Mouse (Mus musculus) midbrain, embryonic 10.5 days (tissue): ENCODE data around the gene Myo18b. TPM values are rescaled to one million over a fixed set of nuclear protein-coding genes. Genes with fewer than 3 reads are reported as not detected.

Experiments
- DNase-seq: peaks from one replicate; pipeline ENCODE4 v3.0.0-alpha.2; 2017; ENCODE audit warnings: low spot score
- H3K27ac ChIP-seq: fragments of 300-500 bp; sonication (generic); replicated peaks from 2 replicates; pipeline ENCODE4 v1.5.1; 2016; ENCODE audit warnings: mild to moderate bottlenecking
- H3K27me3 ChIP-seq: fragments of 300-500 bp; sonication (generic); 2 replicates; pipeline ENCODE4 v1.6.1; 2016; ENCODE audit warnings: low read depth, mild to moderate bottlenecking; ENCODE audit not compliant: poor library complexity, severe bottlenecking
- H3K36me3 ChIP-seq: fragments of 300-500 bp; sonication (generic); 2 replicates; pipeline ENCODE4 v1.6.1; 2016; ENCODE audit warnings: mild to moderate bottlenecking, moderate library complexity
- H3K4me1 ChIP-seq: fragments of 300-500 bp; sonication (generic); 2 replicates; pipeline ENCODE4 v1.6.1; 2016
- H3K4me3 ChIP-seq: fragments of 300-500 bp; sonication (generic); 2 replicates; pipeline ENCODE4 v1.5.1; 2016; ENCODE audit warnings: mild to moderate bottlenecking, moderate library complexity
- H3K9me3 ChIP-seq: fragments of 300-500 bp; sonication (generic); replicated peaks from 2 replicates; pipeline ENCODE4 v1.6.1; 2016; ENCODE audit warnings: mild to moderate bottlenecking
- WGBS: fragments of 180-500 bp; shearing (Covaris S2); methylation state at CpG from one replicate; pipeline ENCODE4 v1.1.7; 2016; 5-methylcytosine and 5-hydroxymethylcytosine counted together
- polyA plus RNA-seq: library from polyadenylated mRNA; unstranded; fragments of >200 nt; fragmentation: Nextera tagmentation; extraction: Ambion mirVana; gene quantifications from 2 replicates; pipeline ENCODE4 v1.2.1, GENCODE M21; 2016

Myo18b gene
- 0.63 and 1.2 TPM in 2 replicates for polyA plus RNA-seq

DNA sequence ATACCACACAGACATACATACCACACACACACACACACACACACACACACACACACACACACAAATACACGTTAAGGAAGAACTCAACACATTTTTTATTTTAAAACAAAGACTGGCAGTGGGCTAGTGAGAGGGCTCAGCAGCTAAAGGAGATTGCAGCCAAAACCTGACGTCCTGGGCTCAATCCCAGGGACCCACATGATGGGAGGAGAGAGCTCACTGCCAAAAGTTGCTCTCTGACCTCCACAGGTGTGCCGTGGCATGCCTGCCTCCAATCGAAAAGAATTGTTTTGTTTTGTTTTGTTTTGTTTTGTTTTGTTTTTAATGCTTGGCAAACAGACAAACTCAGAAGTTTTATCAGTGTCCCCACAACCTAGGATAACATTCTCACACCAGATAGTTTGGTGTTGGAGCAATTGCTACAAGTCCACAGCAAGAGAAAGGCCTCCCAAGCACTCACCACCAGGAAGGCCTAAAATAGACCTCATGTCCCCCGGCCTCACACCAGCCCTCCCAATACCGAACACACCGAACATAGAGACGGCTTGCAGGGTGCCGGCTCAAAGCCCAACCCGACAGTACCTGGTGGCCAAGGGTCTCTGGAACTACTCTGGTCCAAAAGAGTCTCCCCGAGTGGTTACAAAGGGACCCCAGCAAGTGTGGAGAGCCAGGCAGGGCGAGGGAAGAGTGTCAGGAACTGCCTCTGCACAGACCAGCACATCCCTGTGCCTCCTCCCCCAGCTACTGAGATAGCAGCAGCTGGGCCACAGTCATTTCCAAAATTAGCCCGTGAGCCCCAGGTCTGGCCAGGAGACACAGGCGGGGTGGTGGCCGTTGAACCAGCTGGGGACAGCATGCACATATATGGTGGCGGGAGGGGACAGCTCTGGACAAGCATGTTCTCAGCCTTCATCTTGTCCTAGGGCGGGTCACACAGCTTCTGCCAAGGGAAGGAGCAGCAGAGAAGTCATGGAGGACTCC is at the start of gene Myo18b:
TSS of gene Myo18b (minus strand) at position 689 of the 981 bp plus-strand sequence.
- Histone ChIP-seq H3K4me3 (no peak within 1 kb of the TSS), H3K9me3 (no peaks in the 10 kb centered on the region), H3K4me1 (peaks cover 8% of the 10 kb centered on the region), H3K36me3 (no peaks in the 10 kb centered on the region), H3K27ac (peak within 1 kb of the TSS; percentile 38; the same call in 1 of the 2 replicates), H3K27me3 (no peaks in the 10 kb centered on the region)
- no peak for DNase-seq
- 78% methylated on average over 17 of the region's 17 CpGs for WGBS

DNA sequence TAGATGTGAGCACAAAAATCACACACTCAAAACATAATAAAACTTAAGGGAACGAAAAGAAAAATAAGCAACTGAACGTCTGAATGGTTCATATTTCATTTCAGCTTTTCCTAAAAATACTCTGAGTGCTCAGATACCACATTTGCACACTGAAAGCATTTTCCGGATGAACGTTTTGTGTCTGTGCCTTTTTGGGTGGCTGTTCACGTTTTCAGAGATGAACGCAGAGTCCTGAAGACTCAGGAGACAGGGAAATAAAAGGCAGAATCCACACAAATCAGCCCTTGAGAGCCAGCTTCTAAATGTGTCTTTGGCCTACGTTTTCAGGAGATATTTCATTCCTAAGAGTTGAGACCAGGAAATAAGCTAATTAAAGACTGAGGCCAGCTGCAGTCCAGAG is 49.8 kb upstream of the Myo18b start:
- Histone ChIP-seq H3K27me3 (no peaks in the 10 kb centered on the region), H3K9me3 (no peaks in the 10 kb centered on the region), H3K4me1 (peaks cover 16% of the 10 kb centered on the region), H3K36me3 (peaks cover 5% of the 10 kb centered on the region; the same call in 1 of the 2 replicates), H3K27ac (no peak overlapping the region), H3K4me3 (no peak overlapping the region)
- 83% methylated on average over 7 of the region's 7 CpGs for WGBS
- DNase-seq = no peak

DNA sequence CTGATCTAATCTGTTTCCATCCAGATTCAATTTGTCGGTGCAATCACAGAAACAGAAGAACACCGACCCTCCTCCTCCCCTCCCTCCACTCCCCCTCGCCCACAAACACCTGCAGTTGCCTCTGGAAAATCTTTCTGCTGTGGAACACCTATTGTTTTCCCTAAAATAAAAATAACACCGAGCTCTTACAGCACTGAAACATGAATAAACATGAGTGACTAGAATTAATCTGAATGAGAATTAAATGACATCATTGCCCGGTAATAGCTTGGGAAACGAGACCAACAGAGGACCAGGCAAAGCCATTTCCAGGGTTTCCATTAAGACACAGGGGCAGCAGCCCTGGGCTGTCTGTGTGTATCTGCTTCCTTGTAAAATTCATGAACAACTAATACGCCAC is 46.1 kb upstream of the Myo18b start:
- no peak for DNase-seq
- H3K4me1 ChIP-seq = peaks cover 16% of the 10 kb centered on the region
- 73% methylated on average over 7 of the region's 7 CpGs for WGBS
- H3K4me3 ChIP-seq = no peak overlapping the region
- peaks cover 6% of the 10 kb centered on the region; the same call in 1 of the 2 replicates for H3K36me3 ChIP-seq
- no peaks in the 10 kb centered on the region for H3K9me3 ChIP-seq
- H3K27me3 ChIP-seq = no peaks in the 10 kb centered on the region
- H3K27ac ChIP-seq = no peak overlapping the region; the same call in 1 of the 2 replicates

DNA sequence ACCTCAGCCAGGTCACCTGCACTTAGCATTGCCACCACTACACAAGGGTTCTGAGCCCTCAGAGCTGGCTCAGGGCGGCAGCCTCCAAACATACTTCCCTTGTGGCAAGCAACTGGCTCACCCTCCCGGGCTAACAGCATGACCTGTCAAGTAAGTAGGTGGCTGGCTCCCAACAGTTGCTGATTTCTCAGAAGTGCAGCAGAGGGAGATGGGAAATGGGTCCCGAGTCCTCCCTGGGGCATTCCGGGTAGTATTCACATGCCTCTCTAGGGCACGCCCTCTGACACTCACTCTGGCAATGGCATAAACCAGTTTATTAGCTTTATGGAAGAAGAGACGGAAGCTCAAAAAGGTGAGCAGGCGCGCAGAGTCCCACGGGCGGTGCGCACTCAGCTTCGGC is 44.8 kb upstream of the Myo18b start:
- WGBS = 94% methylated on average over 12 of the region's 12 CpGs
- no peak overlapping the region for H3K27ac ChIP-seq
- H3K36me3 ChIP-seq = peaks cover 6% of the 10 kb centered on the region; the same call in 1 of the 2 replicates
- DNase-seq = no peak
- no peaks in the 10 kb centered on the region for H3K27me3 ChIP-seq
- H3K4me3 ChIP-seq = no peak overlapping the region
- H3K4me1 ChIP-seq = peaks cover 16% of the 10 kb centered on the region
- no peaks in the 10 kb centered on the region for H3K9me3 ChIP-seq

DNA sequence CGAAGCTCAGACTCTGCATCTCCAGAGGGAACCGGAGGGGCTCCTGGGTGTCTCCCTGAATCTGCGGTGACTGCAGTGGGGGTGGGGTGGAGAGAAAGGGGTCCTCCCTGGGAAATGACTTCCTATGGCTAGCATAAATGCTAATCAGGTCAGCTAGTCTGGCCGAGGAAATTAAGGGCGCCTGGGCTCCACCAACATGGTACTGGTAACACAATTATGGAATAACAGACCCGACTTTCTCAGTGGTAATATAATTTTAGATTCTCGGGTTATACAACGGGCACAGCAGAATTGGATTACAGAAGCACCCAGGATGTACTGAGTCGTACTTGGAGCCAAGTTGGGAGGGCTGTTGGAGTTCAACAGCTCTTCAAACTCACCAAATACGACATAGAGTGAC is 40.5 kb upstream of the Myo18b start:
- WGBS = 88% methylated on average over 10 of the region's 10 CpGs
- no peaks in the 10 kb centered on the region for H3K27me3 ChIP-seq
- no peak for DNase-seq
- H3K9me3 ChIP-seq = no peaks in the 10 kb centered on the region
- H3K4me1 ChIP-seq = peaks cover 10% of the 10 kb centered on the region
- no peak overlapping the region for H3K27ac ChIP-seq
- no peak overlapping the region for H3K4me3 ChIP-seq
- peaks cover 6% of the 10 kb centered on the region; the same call in 1 of the 2 replicates for H3K36me3 ChIP-seq

DNA sequence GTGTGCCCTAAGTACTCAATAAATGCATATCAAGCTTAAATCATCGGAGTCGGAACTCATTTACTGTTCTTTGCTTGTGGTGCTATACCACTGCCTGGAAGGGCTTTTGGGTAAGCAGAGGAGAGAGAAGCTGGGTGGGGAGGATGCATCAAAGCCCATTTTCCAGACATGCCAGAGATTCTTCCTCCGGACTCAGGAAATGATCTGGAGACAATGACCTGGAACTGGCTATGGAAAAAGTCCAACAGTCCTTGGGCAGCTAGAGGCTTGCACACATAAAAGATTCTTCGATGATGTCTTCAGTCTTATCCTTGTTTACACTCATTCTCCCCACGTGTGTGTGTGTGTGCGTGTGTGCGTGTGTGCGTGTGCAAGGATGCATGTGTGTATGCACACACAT is 39.3 kb upstream of the Myo18b start:
- H3K27me3 ChIP-seq = no peaks in the 10 kb centered on the region
- H3K4me1 ChIP-seq = peaks cover 10% of the 10 kb centered on the region
- 94% methylated on average over 8 of the region's 8 CpGs for WGBS
- no peak overlapping the region for H3K4me3 ChIP-seq
- H3K9me3 ChIP-seq = no peaks in the 10 kb centered on the region
- H3K36me3 ChIP-seq = no peaks in the 10 kb centered on the region
- DNase-seq = no peak
- H3K27ac ChIP-seq = no peak overlapping the region

DNA sequence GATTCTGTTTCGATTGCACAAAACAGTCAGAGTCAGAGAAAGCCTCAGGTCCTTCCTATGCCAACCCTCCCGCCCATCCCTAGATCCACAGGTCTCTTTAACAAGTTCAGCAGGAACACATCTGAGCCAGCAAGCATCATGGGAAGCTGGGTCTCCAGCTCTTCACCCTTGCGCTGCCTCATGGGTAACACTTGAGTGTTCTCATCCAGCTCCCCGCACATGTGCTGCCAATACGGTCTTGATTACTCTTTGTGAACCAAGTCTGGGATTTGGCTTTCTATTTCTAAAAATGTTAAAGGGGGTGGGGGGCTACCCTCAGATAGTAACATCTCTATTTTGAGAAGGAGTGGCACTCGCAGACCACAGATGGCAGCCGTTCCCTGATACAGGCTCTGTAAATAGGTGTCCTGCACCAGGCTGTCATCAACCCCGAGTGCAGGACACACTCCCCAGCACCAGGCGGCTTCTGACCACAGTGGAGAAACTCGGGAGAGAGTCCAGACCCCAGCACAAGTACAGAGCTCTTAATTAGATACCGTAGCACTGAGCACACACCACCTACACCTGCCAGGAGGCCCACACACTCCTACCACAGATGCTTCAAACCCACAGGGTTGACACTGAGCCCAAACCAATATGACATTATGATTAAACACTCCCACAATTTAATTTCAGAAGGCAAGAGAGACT is 36.9 kb upstream of the Myo18b start:
- 86% methylated on average over 11 of the region's 11 CpGs for WGBS

DNA sequence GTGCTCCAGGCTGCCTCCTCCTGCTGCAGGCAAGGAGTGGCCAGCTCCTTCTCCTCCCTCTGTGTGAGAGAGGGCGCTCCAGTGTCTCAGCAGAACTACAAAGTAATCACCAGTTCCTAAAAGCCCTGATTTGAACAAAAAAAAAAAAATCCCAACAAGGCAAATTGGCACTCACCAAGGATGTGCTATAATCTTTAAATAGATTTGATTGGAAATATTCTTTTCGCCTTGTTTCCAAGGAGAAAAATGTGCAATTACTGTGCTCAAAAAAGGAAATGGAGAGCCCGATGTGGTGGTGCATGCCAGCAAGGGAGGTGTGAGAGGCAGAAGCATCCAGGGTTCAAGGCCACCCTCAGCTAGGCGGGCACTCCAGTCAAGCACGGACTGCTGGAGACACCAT is 35.7 kb upstream of the Myo18b start:
- DNase-seq = no peak
- no peak overlapping the region for H3K4me3 ChIP-seq
- no peaks in the 10 kb centered on the region for H3K36me3 ChIP-seq
- H3K9me3 ChIP-seq = no peaks in the 10 kb centered on the region
- no peak overlapping the region for H3K27ac ChIP-seq
- peaks cover 24% of the 10 kb centered on the region for H3K4me1 ChIP-seq
- no peaks in the 10 kb centered on the region for H3K27me3 ChIP-seq
- 80% methylated on average over 5 of the region's 5 CpGs for WGBS

More for the DNA sequence above, 36.9 kb upstream of the Myo18b start:
- no peak overlapping the region for H3K27ac ChIP-seq
- no peaks in the 10 kb centered on the region for H3K36me3 ChIP-seq
- H3K4me1 ChIP-seq = peaks cover 18% of the 10 kb centered on the region
- H3K9me3 ChIP-seq = no peaks in the 10 kb centered on the region
- no peak overlapping the region for H3K4me3 ChIP-seq
- DNase-seq = no peak
- H3K27me3 ChIP-seq = no peaks in the 10 kb centered on the region

DNA sequence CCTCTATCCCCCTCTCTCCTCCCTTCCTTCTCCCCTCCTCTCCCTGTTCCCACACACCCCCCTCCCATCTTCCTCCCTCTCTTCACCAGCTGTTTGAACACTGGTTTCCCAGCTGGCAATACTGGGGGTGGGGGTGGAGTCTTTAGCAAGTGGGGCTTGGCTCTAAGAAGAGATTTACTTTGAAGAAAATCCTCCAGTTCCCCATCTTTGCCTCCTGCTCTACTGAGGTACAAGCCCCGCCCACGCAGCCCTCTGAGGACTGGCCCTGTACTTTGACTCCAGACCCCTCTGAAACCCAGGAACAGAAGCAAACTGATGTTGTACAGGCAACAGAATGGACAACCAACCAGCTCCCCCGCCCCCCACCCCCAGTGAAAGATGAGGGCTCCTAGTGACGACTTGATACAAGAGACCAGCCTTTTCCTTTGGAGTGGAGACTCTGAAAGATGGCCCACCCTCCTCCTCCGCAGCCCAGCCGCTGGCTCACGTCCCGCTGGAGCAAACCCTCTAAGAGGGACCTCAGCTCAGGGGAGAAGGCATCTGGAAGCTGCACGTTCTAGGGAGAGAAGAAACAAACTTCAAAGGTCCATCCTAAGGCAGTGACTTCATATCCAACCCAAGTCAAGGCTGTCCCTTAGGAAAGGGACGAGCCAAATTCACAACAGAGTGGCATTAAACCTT is 32.2 kb upstream of the Myo18b start:
- no peak overlapping the region for H3K4me3 ChIP-seq
- no peaks in the 10 kb centered on the region for H3K9me3 ChIP-seq
- 46% methylated on average over 10 of the region's 10 CpGs for WGBS
- H3K27me3 ChIP-seq = no peaks in the 10 kb centered on the region
- H3K4me1 ChIP-seq = peaks cover 19% of the 10 kb centered on the region
- H3K27ac ChIP-seq = peak overlapping the region; percentile 49
- no peak for DNase-seq
- no peaks in the 10 kb centered on the region for H3K36me3 ChIP-seq

DNA sequence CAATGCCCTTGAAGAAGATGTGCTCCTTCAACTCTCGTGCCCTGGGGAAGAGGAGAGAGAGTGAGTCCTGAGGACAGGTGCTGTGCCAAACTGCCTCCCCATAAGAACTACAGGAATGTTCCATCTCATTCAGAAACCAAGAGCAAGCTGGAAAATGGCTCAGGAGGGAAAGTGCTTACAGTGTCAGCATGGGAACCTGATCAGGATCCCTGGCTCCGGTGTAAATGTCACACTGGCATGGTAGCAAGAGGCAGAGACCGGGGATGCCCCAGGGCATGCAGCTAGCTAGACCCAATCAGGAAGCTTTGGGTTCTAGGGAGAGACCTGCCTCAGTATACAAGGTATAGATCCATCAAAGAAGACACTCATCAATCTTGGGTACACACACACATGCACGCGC is 29.3 kb upstream of the Myo18b start:
- H3K27me3 ChIP-seq = no peaks in the 10 kb centered on the region
- 93% methylated on average over 5 of the region's 5 CpGs for WGBS

DNA sequence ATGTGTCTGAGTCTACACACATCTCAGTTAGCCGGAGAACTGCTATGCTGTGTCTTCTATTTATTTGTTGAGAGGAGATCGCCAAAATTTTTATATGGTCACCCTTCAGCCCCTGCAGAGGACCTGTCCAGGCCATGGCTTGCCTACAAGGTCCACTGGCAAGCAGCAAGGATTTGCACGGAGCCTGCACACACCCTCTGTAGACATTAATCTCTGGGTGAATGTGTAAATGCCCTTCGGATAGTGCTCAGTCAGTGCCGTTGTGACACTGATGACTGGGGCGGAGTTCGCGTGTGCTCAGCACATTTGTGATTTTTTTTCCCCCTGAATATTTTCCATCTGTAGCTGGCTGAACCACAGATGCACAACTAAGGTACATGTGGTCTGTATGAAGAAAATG is 28.6 kb upstream of the Myo18b start:
- Histone ChIP-seq H3K9me3 (no peaks in the 10 kb centered on the region), H3K27ac (no peak overlapping the region), H3K36me3 (no peaks in the 10 kb centered on the region), H3K4me1 (peaks cover 19% of the 10 kb centered on the region), H3K4me3 (no peak overlapping the region), H3K27me3 (no peaks in the 10 kb centered on the region)
- WGBS = 92% methylated on average over 8 of the region's 8 CpGs
- no peak for DNase-seq

More for the DNA sequence above, 29.3 kb upstream of the Myo18b start:
- DNase-seq = no peak
- H3K4me3 ChIP-seq = no peak overlapping the region
- no peaks in the 10 kb centered on the region for H3K36me3 ChIP-seq
- H3K27ac ChIP-seq = no peak overlapping the region
- H3K4me1 ChIP-seq = peaks cover 19% of the 10 kb centered on the region
- H3K9me3 ChIP-seq = no peaks in the 10 kb centered on the region

DNA sequence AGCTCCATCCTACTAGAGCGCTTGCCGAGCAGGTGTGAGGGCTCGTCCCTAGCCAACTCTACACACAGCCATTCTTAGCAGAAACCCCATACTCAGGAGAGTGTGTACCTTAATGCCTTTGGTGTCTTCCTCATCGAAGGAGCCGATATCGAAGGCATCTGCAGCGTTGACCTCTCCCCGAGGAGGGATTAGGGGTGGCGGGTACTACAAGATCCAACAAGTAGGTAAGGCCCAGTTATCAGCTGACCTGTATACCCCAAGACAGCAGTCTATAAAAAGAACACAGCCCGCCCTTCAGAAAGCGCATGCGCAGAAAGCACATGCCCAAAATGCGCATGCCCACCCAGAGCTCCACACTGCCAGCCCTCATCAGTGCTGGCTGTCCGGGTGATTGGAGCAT is 27.7 kb upstream of the Myo18b start:
- H3K27me3 ChIP-seq = no peaks in the 10 kb centered on the region
- H3K9me3 ChIP-seq = no peaks in the 10 kb centered on the region
- H3K27ac ChIP-seq = no peak overlapping the region
- H3K4me1 ChIP-seq = peaks cover 19% of the 10 kb centered on the region
- 95% methylated on average over 14 of the region's 14 CpGs for WGBS
- no peaks in the 10 kb centered on the region for H3K36me3 ChIP-seq
- H3K4me3 ChIP-seq = no peak overlapping the region
- DNase-seq = no peak
